Mouse (Mus musculus): Measurements from ENCODE around the gene S100a7a.

GRCm38 (mm10) chr3:90659364-90660044 is 5.7 kb downstream of the S100a7a start:
- TF ChIP-seq POLR2A (IDR thresholded peaks at IDR 0.05; ENCODE audit: borderline replicate concordance, control insufficient read depth, low read depth, low read length), result 0 out of 2 replicates have a peak, but pooled peaks have one; percentile 12
- TF ChIP-seq CTCF (IDR thresholded peaks at IDR 0.05; ENCODE audit: control insufficient read depth, insufficient read depth, low read length), result no peak

Measured in bone marrow, adult 2 months (tissue).